Mouse (Mus musculus): ENCODE measurements at regions not wholly inside any gene's neighbourhood (a gene's known extent, or its start where the extent isn't known, plus 50 kb on each side); places are given as distances from the start of the nearest gene placed in this dataset.
A peak's percentile ranks its signal among the peaks of the same experiment; 100 is the strongest.

DNA sequence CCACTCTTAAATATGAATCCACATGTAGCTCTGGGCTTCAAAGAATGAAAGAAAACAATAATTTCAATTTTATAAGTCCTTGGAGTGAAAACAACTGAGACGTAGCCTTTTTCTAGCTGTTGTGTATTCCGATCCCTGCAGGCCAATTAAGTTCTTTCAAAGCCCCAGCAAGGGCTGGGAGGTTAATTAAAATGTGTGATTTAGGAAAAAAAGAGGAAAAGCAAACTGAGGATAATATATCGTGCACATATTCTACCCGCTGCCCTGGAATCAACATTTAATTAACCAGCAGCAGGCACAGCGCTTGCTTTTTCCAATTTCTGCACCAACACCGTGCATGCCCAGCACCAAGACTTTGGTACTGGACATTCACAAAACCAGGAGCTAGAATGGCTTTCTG lies 167.0 kb downstream of the Nectin3 start:
- DNase-seq (ENCODE audit: low spot score in 2 of 2): no peak

DNA sequence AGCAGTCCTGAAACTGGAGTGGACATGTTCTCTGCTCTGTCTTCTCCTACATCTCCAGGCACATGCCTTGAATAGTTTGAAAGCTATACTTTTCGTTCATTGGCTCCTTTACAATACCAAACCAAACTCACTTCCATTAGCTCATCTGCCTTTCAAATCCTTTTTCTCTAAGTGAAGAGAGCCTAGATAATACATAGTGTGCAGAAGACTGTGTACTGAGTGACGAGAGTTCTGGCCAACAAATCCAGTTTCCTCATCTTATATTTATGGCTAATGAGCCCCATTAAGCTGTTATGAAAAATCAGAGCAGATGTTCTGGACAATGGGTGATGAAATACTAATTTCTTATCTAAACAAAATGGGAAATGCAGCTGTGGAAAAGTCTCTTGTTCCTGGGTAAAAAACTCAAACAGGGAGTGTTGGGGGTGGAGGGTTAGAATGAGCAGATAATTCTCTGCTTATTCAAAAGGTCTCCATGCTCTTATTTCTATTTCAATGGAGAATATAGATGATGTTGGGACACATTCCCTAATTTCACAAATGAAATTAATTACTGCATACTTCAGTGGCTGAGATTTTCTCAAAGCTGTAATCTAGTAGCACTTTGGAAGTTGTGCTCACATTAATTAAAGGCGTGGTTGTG lies 144.3 kb upstream of the Gm4737 start:
- DNase-seq (ENCODE audit: low spot score in 2 of 2): no peak

DNA sequence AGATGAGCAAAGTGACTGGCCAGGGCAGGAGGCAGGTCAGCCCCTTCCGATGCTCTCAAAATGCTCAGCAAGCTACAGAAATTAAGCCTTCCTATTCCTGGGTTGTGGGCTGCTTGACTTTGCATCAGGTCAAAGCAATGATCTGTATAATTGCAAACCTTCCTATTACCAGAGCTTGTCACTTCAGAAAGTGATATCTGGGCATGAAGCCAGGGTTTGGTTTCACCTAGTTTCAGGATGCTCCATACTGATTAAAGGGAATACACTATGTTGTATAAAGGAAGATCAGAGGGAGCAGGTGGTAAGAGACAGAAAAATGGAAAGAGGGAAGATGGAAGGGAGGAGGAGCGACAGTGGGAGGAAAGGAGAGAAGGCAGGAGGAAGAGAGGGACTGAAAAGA lies 142.3 kb upstream of the Gm4737 start:
- DNase-seq (ENCODE audit: low spot score in 2 of 2): no peak

DNA sequence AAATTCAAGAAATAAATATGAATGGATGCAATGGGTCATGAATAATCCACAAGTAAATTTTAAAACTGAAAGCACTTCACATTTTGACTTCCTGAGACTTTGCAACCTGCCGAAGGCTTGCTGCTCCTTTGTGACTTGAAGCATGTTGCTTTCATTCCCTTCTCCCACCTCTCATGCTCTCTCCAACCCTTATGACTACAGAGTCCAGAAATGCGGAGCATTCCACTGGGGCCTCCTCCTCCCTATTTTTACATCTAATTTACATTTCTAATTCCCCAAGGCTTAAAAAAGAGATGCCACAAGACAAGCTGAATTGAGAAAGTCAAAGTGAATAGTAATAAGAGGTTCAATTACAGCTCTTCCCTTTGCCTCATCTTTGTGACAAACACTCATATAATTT lies 141.5 kb upstream of the Gm4737 start:
- DNase-seq (ENCODE audit: low spot score in 2 of 2): peak in 1 of 2 experiments; percentile 26

DNA sequence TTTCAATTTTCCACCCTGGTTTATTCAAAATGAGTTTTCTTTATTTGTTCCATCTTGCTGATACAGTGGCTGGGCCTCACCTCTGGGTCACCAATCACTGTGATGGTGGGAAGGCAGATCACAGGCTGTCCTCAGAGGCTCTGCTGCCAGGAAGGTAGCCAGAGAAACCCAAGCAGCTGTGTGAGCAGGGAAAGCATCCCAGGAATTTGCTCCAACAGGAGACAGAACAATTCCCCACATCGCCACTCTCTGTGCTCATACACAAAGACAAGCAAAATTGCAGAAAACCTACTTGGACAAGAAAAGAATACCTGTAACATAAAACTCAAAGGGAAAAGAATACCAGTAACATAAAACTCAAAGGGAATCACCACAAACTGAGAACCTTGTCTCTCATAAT lies 139.0 kb upstream of the Gm4737 start:
- no peak for DNase-seq (ENCODE audit: low spot score in 2 of 2)

DNA sequence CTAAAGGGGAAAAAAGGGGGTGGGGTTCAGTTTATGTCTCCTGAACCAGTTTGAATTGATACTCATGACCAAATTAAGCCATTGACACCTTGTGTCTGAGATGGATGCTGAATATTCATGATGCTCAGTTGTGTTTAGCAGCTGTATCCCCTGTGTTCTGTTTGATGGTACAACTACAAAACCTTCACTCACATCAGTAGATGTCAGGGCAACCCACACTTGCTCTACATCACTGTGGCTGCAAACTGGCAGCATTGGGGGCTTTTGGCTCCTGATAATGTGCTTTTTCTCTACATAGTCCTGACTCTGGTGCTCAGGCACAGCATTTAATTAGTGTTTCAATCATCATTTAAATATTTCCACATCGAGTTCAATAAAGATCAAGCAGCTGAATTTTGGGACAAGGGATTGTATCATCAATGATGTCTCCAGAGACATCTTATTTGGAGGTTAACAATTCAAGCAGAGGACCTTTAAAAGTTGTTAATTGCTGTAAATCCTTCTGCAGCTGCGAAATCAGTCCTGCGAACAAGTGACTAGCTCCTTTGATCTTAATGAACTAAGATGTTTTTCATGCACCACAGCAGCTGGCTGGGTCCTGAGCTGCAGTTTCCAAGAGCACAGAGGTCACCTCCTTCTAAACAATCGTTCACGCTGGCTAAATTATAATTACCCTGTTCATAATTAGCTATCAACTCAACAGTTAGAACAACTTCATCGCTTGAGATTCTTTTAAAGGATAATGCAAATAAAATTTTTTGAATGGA lies 136.4 kb upstream of the Gm4737 start:
- no peak for DNase-seq (ENCODE audit: low spot score in 2 of 2)

DNA sequence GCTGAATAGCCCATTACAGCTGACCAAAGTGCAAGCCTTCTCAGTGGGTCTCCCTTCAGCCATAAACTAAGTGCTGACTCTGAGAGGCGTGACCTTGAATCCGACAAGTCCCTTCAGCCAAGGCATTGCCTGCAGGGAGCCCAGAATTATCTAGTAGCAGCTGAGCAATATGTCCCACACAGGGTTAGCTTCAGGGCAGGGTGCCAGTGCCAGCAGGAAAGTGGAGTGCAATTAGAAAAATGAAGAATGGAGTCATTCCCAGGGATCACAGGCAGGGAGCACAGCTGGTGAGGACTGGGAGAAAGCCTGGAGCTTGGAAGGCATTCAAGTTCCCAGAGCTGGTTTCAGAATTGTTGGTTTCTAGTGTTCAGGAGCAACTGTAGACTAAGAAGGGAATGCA lies 135.3 kb upstream of the Gm4737 start:
- DNase-seq (ENCODE audit: low spot score in 2 of 2): peak; percentile 82 to 83

DNA sequence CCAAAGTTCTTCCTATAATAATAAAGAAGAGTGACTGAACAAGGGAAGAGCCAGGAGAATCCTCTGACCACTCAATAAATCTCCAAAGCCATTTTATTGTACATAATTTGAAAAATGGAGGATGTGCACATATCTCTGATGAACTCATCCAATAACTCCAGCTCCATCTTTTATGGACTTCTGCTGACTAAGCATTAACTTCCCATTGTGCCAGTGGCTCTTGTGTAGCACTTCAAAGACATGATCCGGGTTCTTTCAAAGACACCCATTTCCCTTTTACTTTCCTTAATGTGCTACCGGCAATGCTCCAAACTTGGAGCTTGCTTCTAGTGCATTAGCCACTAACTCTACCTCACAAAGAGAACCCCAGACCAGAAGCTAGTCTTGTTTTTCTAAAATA lies 112.7 kb upstream of the Gm4737 start:
- DNase-seq (ENCODE audit: low spot score in 2 of 2): no peak

DNA sequence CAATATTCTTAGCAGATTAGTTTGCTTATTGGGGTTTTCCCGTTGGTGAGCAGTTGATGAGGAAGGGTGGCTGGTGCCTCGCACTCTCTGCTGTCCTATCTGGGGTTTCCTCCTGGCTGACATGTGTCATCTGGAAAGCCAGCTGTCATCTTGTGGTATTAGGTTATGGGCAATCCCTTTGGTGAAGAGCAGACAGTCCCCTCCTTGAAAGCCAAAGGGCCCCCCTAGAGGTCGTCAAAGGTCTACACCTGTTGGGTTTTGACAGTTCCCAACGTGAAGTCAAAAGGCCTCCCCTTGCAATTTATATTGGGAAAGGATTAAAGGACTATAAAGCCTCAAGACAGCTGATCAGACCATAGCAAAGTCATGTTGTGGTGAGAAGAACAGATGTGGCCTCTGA lies 96.8 kb upstream of the Gm4737 start:
- DNase-seq (ENCODE audit: low spot score in 2 of 2): no peak

DNA sequence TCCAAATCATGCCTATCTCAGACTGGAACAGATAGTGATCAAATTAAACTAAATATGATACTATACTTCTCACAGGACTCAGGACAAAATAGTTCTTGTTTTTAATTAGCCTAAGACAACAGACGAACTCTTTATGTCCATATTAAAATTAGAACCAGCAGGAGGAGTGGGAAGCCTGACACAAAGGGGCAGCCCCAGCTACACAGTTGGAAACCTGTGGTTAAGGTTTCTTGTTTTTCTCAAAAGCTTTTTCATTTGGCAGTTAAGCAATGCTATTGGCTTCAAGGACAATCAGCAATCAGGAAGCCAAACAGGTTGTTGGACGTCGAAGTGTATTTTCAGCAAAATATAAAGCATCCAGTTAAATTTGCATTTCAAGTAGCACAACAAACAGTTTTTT lies 96.1 kb upstream of the Gm4737 start:
- no peak for DNase-seq (ENCODE audit: low spot score in 2 of 2)

DNA sequence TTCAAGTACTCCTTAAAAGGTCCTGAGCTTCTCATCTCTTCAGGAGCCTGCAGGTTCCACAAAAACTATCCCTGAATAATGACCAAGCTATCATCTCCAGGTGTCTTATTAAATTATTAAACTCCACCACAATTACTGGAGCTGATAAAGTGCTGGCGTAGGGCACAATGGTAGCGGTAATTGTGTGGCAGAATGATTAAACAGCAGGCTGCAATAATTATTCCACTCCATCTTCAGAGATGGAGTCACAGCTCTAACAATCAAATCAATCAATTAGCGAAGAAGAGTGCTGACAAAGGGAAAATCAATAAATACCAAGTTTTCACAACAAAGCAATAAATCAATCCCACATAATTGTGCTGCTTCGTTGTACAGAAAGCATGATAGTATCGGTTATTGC lies 90.7 kb upstream of the Gm4737 start:
- DNase-seq (ENCODE audit: low spot score in 2 of 2): no peak

DNA sequence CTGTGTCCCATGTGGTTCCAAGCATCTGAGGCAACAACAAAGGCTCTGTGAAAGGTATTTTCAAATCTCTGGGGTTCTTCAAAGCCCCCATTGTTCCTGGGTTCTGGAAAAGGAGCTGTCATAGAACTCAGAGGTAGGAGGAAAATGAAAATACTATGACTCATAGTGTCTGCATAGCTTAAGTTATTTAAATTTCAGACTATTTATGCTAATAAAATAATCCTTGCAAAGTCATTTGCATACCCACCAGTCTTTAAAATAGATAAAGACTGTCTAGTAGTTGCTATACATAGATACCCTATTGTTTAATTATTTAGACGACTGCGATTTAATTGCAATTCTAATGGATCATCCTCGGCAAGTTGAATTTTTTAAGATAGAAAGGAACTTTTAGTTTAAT lies 73.9 kb upstream of the Gm4737 start:
- no peak for DNase-seq (ENCODE audit: low spot score in 2 of 2)

DNA sequence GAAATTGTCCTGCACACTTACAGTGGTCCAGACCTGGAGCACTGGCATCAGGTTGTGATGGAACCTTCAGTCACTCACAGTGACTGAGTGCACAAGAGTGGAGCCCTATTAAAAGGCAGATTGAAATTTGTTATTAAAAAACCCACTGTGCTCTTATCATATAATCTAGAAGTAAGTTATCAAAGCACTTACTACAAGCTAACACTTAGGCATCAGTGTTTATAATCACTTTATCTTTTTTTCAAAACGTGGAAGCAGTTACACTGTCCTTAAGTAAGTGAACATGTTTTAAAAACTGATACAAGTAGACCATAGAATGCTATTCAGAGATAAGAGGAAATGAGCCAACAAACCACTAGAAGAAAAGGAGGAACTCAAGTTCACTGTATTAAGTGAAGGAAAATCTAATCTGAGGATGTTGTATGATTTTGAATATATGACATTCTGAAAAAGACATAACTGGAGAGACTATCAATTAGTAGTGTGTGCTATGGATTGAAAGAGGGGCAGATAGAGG lies 68.3 kb upstream of the Gm4737 start:
- DNase-seq (ENCODE audit: low spot score in 2 of 2): no peak

DNA sequence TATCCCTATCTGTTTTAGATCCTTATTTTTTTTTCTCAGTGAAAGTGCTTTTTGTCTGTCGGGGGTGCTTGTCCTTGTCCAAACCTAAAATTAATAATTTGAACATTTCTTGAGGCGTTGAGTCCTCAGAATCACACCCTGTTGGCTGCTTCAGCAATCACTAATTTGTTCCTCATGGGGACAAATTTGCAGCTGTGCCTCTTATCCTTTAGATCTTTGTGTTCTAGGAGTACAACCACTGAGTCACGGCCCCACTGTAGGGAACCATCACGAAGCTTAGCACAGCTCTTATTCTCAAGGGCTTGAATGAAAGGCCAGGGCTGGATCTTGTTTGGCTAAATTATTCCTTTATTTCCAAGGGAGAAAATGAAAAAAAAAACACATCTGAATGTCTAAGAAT lies 57.6 kb upstream of the Gm4737 start:
- DNase-seq (ENCODE audit: low spot score in 2 of 2): no peak

DNA sequence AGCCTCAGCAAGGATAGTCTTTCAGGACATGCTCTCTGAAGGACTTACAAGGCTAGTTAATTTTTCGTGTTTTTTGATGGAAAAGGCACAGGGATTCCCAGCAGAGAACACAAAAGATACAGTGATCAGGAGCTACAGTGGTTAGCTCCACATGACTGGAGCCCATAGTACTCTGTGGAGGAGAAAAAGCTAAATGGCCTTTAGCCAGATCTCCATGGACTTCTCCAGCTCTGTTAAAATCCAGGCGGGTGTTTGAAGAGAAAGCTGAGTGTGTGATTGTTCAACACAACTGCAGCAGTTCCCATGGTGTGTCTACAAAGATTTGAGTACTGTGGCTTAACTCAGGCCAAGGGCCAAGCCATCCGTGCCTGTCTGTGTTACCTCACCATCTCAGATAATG lies 57.0 kb upstream of the Gm4737 start:
- no peak for DNase-seq (ENCODE audit: low spot score in 2 of 2)

DNA sequence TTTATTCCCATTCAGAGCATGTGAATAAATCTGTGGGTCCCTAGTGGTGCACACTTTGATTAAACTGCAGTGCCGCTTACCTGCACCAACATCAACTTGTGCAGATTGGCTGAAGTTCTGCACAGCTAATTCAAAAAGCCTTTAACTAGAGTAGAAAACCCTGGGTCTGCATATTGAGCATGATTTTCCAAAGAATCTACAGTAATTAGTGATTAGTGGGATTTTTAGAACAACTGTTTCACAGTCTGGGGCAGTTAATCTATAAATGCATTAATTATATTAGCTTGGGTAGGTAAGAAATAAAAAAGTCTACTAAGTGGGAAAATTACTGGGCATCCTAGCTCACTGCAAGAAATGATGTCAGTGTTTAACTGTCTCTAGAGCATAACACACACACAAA lies 50.2 kb upstream of the Gm4737 start:
- DNase-seq (ENCODE audit: low spot score in 2 of 2): no peak
